Comparison of ENCODE assay signal across 26 mouse cellular contexts in genomic region chr2:18985506-18985905, GRCm38 (mm10). TPM values are rescaled to one million over a fixed set of nuclear protein-coding genes. Genes with fewer than 3 reads are reported as not detected.
"Had no signal": no experiment of that assay in that cellular context is flagged by ENCODE, and none has a peak within 500 bp of the region (broad histone marks: within the 10 kb centered on the region; RNA-seq: fewer than 3 reads in every experiment).

No protein-coding gene starts in this region.

- H3K27ac ChIP-seq: heart, embryonic 13.5 days; heart, embryonic 15.5 days; hindbrain, embryonic 13.5 days; hindbrain, embryonic 15.5 days; hindbrain, postnatal 0 days; kidney, embryonic 15.5 days; kidney, postnatal 0 days; limb, embryonic 13.5 days; limb, embryonic 15.5 days; liver, embryonic 12.5 days; liver, embryonic 14.5 days had no signal

- DNase-seq: gastrocnemius, postnatal 14 days; gastrocnemius, postnatal 36 days; heart, adult 18-20 months; heart, postnatal 14 days; heart, postnatal 36 days; kidney, adult 11 months; kidney, adult 2 months; kidney, adult 9 months; kidney, postnatal 14 days; kidney, postnatal 36 days; layer of hippocampus, adult 9-11 months; layer of hippocampus, postnatal 36 days; left cerebral cortex, postnatal 4 days had no signal

- H3K36me3 ChIP-seq: heart, embryonic 13.5 days; heart, embryonic 15.5 days; hindbrain, embryonic 13.5 days; hindbrain, embryonic 15.5 days; kidney, embryonic 15.5 days; limb, embryonic 13.5 days; limb, embryonic 15.5 days had no signal

- H3K27me3 ChIP-seq: heart, embryonic 13.5 days; heart, embryonic 15.5 days; hindbrain, embryonic 13.5 days; hindbrain, embryonic 15.5 days; kidney, embryonic 15.5 days; limb, embryonic 13.5 days; limb, embryonic 15.5 days; liver, embryonic 12.5 days had no signal

- H3K4me3 ChIP-seq: heart, embryonic 13.5 days; heart, embryonic 15.5 days; hindbrain, embryonic 13.5 days; hindbrain, embryonic 15.5 days; kidney, embryonic 15.5 days; limb, embryonic 13.5 days; limb, embryonic 15.5 days; liver, embryonic 12.5 days had no signal

- H3K4me1 ChIP-seq: heart, embryonic 13.5 days; heart, embryonic 15.5 days; hindbrain, embryonic 13.5 days; hindbrain, embryonic 15.5 days; kidney, embryonic 15.5 days; limb, embryonic 15.5 days had no signal

RNA-seq across cellular contexts. Expression of gene 4930426L09Rik, which starts 12.6 kb away (rescaled TPM):
- total RNA-seq: gastrocnemius, adult 8-10 months; gastrocnemius, postnatal 36 days; heart, adult 18-20 months; liver, adult 2 months had no signal
